Mouse (Mus musculus) liver, embryonic 15.5 days (tissue): ENCODE data around the gene Asf1b. TPM values are rescaled to one million over a fixed set of nuclear protein-coding genes. Genes with fewer than 3 reads are reported as not detected.

Experiments
- microRNA counts: library from miRNA; unstranded; fragments of <30 nt; microRNA quantifications from one replicate; lab custom pipeline; 2016
- microRNA-seq: library from miRNA; unstranded; fragments of <30 nt; microRNA quantifications from one replicate; pipeline ENCODE4, GENCODE M21; 2016
- polyA plus RNA-seq: library from polyadenylated mRNA; unstranded; fragments of >200 nt; fragmentation: Nextera tagmentation; extraction: Ambion mirVana; gene quantifications from 2 replicates; pipeline ENCODE4 v1.2.1, GENCODE M21; 2015

Asf1b gene
- polyA plus RNA-seq, 1 experiment from 2014 or later, result 118 TPM

MicroRNA genes within 50 kb of the gene (microRNA counts, 519-probe panel; counts per million panel counts)
- microRNA mmu-miR-1199 (lab: Ali Mortazavi, UCI), result not detected

Small RNA genes within 50 kb of the gene (microRNA-seq; reads per million reads assigned to microRNA genes)
- gene Gm44330, result not detected
- not detected for gene Gm44450
- gene Mir1199, result not detected
- 1.8 reads per million for gene Mir8111

Other genes with a start within 250 kb of the Asf1b start
- 184 and 189 TPM in 2 replicates for gene Ddx39, start 240.3 kb upstream of the Asf1b start, polyA plus RNA-seq
- 13.4 and 15.4 TPM in 2 replicates for gene Adgre5, start 214.2 kb upstream of the Asf1b start, polyA plus RNA-seq
- 1.1 and 1.6 TPM in 2 replicates for gene Adgrl1, start 55.4 kb upstream of the Asf1b start, polyA plus RNA-seq
- gene Gm10644, start 302 bp upstream of the Asf1b start, polyA plus RNA-seq, result 0.39 and 0.47 TPM in 2 replicates
- gene Prkaca, start 17.5 kb downstream of the Asf1b start, polyA plus RNA-seq, result 51.2 and 51.5 TPM in 2 replicates
- 5.8 and 6.9 TPM in 2 replicates for gene Samd1, start 42.2 kb downstream of the Asf1b start, polyA plus RNA-seq
- 0.58 and 0.61 TPM in 2 replicates for gene 1700067K01Rik, start 46.0 kb downstream of the Asf1b start, polyA plus RNA-seq
- not detected in 2 replicates for gene 2210011C24Rik, start 56.7 kb downstream of the Asf1b start, polyA plus RNA-seq
- gene Palm3, start 66.0 kb downstream of the Asf1b start, polyA plus RNA-seq, result 0.15 and 0.23 TPM in 2 replicates
- 0.74 and 1.3 TPM in 2 replicates for gene Il27ra, start 87.1 kb downstream of the Asf1b start, polyA plus RNA-seq
- 0.15 TPM in 1 of 2 replicates, not detected in the other for gene Rln3, start 89.5 kb downstream of the Asf1b start, polyA plus RNA-seq
- gene Gm10643, start 109.6 kb downstream of the Asf1b start, polyA plus RNA-seq, result 0.24 and 0.30 TPM in 2 replicates
- gene Rfx1, start 111.3 kb downstream of the Asf1b start, polyA plus RNA-seq, result 2.4 and 2.9 TPM in 2 replicates
- 3.2 and 3.5 TPM in 2 replicates for gene Dcaf15, start 149.3 kb downstream of the Asf1b start, polyA plus RNA-seq
- gene Podnl1, start 170.5 kb downstream of the Asf1b start, polyA plus RNA-seq, result not detected in 2 replicates
- gene Cc2d1a, start 192.4 kb downstream of the Asf1b start, polyA plus RNA-seq, result 5.4 and 5.5 TPM in 2 replicates
- gene 4930432K21Rik, start 192.5 kb downstream of the Asf1b start, polyA plus RNA-seq, result 0.25 and 0.41 TPM in 2 replicates
- gene Nanos3, start 229.7 kb downstream of the Asf1b start, polyA plus RNA-seq, result 0.31 TPM in 2 replicates